Mouse (Mus musculus) stomach, postnatal 0 days (tissue): ENCODE data around the gene Ephb4.

Experiments
- CTCF ChIP-seq: IDR thresholded peaks from 2 replicates; pipeline ENCODE4 v1.5.1; 2016; ENCODE audit warnings: antibody characterized with exemption, low read depth, mild to moderate bottlenecking, moderate library complexity
- EP300 ChIP-seq: optimal IDR thresholded peaks from 2 replicates; pipeline ENCODE3; 2016; ENCODE audit warnings: antibody characterized with exemption

DNA sequence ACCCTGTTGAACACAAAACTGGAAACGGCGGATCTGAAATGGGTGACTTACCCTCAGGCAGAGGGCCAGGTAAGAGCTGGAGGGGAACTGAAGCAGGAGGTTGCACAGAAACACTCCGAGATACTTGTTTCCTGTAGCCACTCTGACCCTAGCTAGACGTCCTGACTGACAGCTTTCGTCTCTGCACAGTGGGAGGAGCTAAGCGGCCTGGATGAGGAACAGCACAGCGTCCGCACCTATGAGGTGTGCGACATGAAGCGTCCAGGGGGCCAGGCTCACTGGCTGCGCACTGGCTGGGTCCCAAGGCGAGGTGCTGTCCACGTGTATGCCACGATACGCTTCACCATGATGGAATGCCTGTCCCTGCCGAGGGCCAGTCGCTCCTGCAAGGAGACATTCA, 4.2 kb downstream of the Ephb4 start:
- TF ChIP-seq CTCF (no peak), EP300 (no peak)
